Mouse (Mus musculus): ENCODE data around the gene Ric8b.
A peak's percentile ranks its signal among the peaks of the same experiment; 100 is the strongest.

Ric8b gene

GRCm38 (mm10) chr10:84909021-84909801 is 8.2 kb upstream of the Ric8b start:
- DNase-seq (ENCODE audit: low read depth): no peak

GRCm38 (mm10) chr10:84910194-84910593 is 7.2 kb upstream of the Ric8b start:
- no peak for DNase-seq (ENCODE audit: low read depth)

GRCm38 (mm10) chr10:84910758-84911384 is 6.5 kb upstream of the Ric8b start:
- DNase-seq (ENCODE audit: low read depth): no peak

DNA sequence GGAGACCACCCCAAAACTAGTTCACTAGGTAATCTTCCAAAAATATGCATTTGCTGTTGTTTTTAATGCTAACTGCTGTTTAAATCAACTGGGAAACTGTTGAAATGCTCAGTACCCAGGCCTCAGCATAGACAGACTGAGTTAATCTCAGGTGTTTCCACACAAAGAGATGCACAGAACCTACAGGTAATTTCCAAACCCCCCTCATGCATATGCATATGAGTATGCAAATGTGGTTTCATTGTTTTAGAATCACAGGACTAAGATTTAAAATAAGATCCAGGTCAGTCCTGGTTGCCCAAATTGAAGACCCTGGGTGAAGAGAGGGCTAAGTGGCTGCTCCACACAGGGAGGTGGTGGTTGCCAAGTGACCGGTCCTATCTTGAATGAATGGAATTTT is 4.3 kb upstream of the Ric8b start:
- no peak for DNase-seq (ENCODE audit: low read depth)

- DNase-seq (ENCODE audit: low read depth): no peak
Observed at GRCm38 (mm10) chr10:84915476-84915875, 1.9 kb upstream of the Ric8b start.

GRCm38 (mm10) chr10:84917731-84918095 is 297 bp downstream of the Ric8b start:
- peak; percentile 52 for DNase-seq (ENCODE audit: low read depth)

GRCm38 (mm10) chr10:84926336-84926735 is 8.9 kb downstream of the Ric8b start:
- no peak for DNase-seq (ENCODE audit: low read depth)

GRCm38 (mm10) chr10:84926885-84927284 is 9.5 kb downstream of the Ric8b start:
- no peak for DNase-seq (ENCODE audit: low read depth)

GRCm38 (mm10) chr10:84928465-84928864 is 11.0 kb downstream of the Ric8b start:
- no peak for DNase-seq (ENCODE audit: low read depth)

DNA sequence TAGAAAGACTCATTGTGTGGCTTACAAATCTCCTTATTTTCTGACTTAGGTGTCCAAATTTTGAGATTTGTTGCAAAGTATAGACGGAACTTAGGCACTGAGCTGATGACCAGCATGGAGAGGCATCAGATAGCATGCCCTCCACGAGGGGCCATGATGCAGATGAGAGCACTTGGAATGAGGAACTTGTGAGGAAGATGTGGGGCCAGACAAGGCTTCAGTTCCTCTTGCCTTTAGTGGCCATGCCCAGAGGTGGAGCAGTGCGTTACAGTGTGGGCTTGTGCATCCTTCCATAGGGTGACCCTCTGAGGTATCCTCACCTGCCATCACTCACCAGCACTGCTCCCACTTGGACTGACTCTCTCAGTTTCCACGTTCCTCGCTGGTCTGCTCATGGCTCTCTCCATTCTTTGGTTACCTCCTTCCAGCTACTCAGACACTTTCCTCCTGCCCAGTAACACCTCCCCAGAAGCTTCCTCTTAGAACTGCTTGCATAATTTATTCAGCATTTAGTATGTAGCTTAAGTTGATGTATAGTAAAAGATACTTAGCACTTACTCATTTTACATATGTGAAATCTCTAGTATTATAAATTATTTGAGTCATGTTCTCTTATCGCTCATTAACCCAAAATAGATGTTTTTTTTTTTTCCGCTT is 18.3 kb downstream of the Ric8b start:
- DNase-seq (ENCODE audit: low read depth): no peak

- DNase-seq (ENCODE audit: low read depth): no peak
Observed at GRCm38 (mm10) chr10:84936832-84937515, 19.6 kb downstream of the Ric8b start.

- DNase-seq (ENCODE audit: low read depth): no peak
Observed at GRCm38 (mm10) chr10:84938094-84938820, 20.8 kb downstream of the Ric8b start.

DNA sequence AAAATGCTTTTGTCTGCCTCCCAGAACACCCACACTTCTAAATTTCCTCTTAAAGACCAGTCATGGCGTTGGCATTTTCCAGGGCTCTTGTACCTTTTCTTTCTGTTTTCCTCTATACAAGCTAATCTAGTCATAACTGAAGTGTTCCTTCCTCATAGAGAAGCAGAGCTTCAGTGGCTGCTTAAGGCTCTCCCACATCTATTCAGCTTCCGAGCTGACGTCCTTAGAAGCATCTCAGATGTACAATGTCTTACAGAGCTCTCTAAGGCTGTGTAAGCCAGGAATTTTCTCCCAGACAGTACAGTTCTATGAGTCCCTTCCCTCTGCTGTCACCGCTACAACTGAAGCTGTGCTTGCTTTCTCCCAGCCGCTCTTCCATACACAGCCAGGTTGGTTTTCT is 21.5 kb downstream of the Ric8b start:
- no peak for DNase-seq (ENCODE audit: low read depth)

DNA sequence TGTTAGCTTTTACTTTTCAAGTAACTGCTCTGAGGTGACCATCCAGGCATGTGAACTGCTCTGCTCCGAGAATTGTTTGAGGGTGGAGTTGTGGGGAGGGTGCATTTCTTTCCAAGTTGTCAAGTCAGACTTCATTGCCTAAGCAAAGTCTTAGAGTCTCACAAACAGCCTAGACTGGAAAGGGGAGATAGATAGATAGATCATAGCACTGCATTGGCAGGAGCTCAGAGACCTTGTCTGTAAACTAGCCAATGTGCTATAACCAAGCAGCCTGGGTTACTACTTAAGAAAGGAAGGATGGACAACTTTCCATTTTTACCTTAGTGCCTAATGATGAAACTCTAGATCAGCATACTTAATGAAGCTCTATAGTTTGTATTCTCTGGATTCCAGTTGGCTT is 22.9 kb downstream of the Ric8b start:
- DNase-seq (ENCODE audit: low read depth): no peak

DNA sequence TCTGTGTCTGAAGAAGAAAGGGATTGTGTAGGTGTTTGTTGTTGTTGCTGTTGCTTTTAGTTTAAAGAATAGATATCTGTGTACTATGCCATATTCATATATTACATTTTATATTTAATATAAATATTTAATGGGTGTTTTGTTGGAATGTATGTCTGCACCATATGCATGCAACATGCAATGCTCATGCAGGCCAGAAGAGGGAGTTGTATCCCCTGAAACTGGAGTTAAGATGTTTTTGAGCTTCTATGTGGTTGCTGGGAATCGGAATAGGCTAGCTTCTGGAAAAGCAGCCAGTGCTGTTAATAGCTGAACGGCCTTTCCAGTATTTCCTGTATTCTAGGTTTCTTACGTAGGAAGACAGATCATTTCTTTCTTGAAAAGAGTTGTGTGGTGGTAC is 28.3 kb downstream of the Ric8b start:
- DNase-seq (ENCODE audit: low read depth): no peak

DNA sequence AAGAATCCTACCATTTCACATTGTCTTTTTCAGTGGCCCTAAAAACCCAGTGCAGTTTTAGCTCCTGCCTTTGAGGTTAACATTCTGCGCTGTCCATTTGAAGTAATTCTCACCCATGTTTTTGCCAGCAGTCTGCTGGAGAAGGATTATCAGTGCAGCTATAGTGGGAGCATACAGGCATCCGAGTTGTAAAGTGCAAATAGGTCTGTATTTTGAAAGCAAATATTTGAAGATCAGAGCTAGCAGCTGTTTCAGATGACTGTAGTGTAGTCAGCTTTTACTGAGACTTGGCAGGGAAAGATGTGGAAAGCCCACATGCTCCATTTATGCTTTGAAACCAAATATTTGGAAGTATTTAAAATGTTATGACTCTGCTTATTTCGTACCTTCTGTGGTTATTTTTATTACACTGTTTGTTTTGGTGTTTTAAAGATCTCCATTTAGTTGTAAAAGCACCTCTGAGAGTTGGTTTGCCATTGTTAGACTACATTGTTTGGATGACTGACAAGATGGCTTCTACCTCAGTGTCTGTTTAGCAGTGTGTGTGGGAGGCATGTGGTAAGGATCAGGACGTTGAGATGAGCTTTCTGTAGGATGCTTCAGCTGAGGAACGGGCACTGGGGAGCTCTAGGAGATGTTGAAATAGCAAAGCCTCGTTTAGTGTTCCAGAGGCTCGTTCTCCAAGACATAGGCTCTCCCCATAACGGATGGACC is 31.7 kb downstream of the Ric8b start:
- no peak for DNase-seq (ENCODE audit: low read depth)

- no peak for DNase-seq (ENCODE audit: low read depth)
Observed at GRCm38 (mm10) chr10:84949684-84950010, 32.2 kb downstream of the Ric8b start.

GRCm38 (mm10) chr10:84950384-84950783 is 33.0 kb downstream of the Ric8b start:
- no peak for DNase-seq (ENCODE audit: low read depth)

- DNase-seq (ENCODE audit: low read depth): no peak
Observed at GRCm38 (mm10) chr10:84954236-84954635, 36.8 kb downstream of the Ric8b start.

DNA sequence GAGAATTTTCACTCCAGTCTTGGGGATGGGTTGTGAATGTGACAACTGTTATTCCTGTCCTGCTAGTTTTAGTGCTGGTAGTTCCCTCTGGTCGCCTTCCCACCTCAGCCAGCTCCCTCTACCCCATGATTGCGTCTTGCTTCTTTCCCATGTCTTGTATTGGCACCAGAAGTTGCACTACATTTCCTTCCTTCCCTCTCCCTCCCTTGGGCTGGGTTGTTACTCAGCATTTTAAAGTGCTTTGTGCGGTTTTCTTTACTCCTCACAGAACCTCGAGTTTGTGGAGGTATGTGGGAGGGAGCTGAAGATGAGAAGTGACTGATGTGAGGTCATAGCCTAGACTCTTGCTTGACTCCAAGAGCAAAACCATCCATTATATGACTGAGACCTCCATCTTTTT is 38.8 kb downstream of the Ric8b start:
- no peak for DNase-seq (ENCODE audit: low read depth)

DNA sequence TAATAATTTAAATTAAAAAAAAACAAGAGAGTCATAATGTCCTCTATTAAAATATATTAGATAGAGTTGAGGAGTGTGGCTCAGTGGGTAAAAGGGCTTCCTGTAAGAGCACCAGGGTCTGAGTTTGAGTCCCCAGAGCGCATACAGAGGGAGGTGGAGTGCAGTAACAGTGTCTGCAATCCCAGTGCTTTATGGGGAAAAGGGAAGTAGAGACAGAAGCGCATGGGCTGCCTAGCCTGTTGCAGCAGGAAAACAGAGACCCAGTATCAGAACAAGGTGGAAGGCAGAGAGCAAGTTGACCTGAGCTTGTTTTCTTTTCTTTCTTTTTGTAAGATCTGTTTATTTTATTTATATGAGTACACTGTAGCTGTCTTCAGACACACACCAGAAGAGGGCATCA is 41.2 kb downstream of the Ric8b start:
- no peak for DNase-seq (ENCODE audit: low read depth)
